Mouse (Mus musculus): ENCODE data around the gene Slbp. TPM values are rescaled to one million over a fixed set of nuclear protein-coding genes. Genes with fewer than 3 reads are reported as not detected.

Gene Slbp
- polyA plus RNA-seq, 1 experiment from 2014 or later: 190 TPM

DNA sequence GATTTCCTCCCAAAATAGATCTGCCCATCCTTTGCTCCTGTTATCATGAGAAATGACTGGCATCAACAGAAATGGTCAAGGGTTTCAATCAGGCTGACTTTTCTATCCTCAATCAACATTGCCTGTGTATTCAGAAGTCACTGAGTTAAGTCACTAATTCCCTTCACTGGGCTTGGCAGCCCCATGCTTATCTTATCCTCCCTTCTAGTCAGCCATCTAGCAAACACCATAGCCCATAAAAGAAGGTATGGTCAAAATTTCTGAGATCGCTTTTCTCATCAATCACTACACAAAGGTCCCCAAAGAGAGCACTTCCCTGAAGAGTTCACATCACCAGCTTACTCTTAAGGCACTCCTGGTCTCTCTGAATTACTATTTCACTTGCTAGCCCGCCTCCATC is 1.4 kb downstream of the Slbp start:
- no peaks in the 10 kb centered on the region for H3K27me3 ChIP-seq (ENCODE audit: control insufficient read depth, insufficient read depth, low read length)
- peak overlapping the region; percentile 87 for H3K4me3 ChIP-seq (replicated peaks; ENCODE audit: low read length)
- H3K9ac ChIP-seq (ENCODE audit: low read length): peak overlapping the region; percentile 90
- peak overlapping the region; percentile 97 for H3K27ac ChIP-seq (ENCODE audit: low read length)
- 10% methylated on average over 2 of the region's 2 CpGs for WGBS
- H3K4me2 ChIP-seq (ENCODE audit: low read depth, low read length): peak overlapping the region; percentile 89
- H3K36me3 ChIP-seq (ENCODE audit: control insufficient read depth, insufficient read depth, low read length): peaks cover 16% of the 10 kb centered on the region
- no peaks in the 10 kb centered on the region for H3K9me3 ChIP-seq (replicated peaks; ENCODE audit: control insufficient read depth, low read length)
- peaks cover 24% of the 10 kb centered on the region for H3K4me1 ChIP-seq (ENCODE audit: control insufficient read depth, insufficient read depth, low read length)
- no peak for ATAC-seq (ENCODE audit: insufficient read depth, low FRiP score)

DNA sequence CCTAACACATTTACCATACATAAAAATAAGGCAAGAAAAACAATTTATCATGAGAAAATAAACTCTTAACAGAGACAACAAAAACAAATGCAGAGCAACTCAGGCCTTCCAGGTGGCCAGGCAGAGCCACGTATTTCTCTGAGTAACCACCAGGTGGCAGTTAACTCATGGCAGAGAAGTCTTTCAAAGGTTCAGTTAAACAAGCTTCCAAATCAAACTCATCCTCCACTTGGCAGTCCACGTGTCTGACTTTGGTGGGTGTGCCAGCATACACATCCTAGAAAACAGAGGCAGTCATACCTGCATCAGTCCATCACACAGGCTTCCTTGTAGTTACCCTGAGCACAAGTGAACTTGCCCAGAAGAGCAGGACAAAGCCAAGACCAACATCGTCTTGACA is 11.7 kb downstream of the Slbp start:
- Histone ChIP-seq H3K36me3 (ENCODE audit: control insufficient read depth, insufficient read depth, low read length) (peaks cover 28% of the 10 kb centered on the region), H3K27me3 (ENCODE audit: control insufficient read depth, insufficient read depth, low read length) (no peaks in the 10 kb centered on the region), H3K9me3 (replicated peaks; ENCODE audit: control insufficient read depth, low read length) (no peaks in the 10 kb centered on the region), H3K27ac (ENCODE audit: low read length) (no peak overlapping the region), H3K4me2 (ENCODE audit: low read depth, low read length) (no peak overlapping the region), H3K4me1 (ENCODE audit: control insufficient read depth, insufficient read depth, low read length) (no peaks in the 10 kb centered on the region), H3K4me3 (replicated peaks; ENCODE audit: low read length) (no peak overlapping the region), H3K9ac (ENCODE audit: low read length) (no peak overlapping the region)
- 28% methylated on average over 3 of the region's 3 CpGs for WGBS
- ATAC-seq (ENCODE audit: insufficient read depth, low FRiP score): no peak

DNA sequence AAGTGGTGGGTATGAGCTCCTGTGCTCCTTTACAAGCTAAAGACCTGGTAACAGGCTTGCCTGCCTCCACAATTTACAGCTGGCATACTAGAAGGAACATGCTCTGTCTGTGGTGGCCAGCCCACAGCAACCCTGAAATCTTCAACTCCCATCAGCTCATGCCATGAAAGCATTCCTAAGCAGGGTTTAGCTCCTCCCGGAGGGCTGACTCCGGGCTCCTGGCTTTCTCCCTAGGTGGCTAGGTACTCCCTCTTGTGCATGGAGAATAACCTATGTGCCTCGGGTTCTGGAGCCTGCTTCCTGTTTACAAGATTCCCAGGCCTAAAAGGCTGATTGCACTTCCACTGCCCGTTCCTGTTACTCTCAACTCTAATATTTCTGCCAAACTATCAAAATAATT is 13.5 kb downstream of the Slbp start:
- Histone ChIP-seq H3K9me3 (replicated peaks; ENCODE audit: control insufficient read depth, low read length) (no peaks in the 10 kb centered on the region), H3K9ac (ENCODE audit: low read length) (0 out of 2 replicates have a peak overlapping the region, but pooled peaks have one; percentile 1), H3K4me3 (replicated peaks; ENCODE audit: low read length) (no peak overlapping the region), H3K4me2 (ENCODE audit: low read depth, low read length) (no peak overlapping the region), H3K4me1 (ENCODE audit: control insufficient read depth, insufficient read depth, low read length) (no peaks in the 10 kb centered on the region), H3K36me3 (ENCODE audit: control insufficient read depth, insufficient read depth, low read length) (peaks cover 20% of the 10 kb centered on the region), H3K27me3 (ENCODE audit: control insufficient read depth, insufficient read depth, low read length) (no peaks in the 10 kb centered on the region), H3K27ac (ENCODE audit: low read length) (no peak overlapping the region)
- no peak for ATAC-seq (ENCODE audit: insufficient read depth, low FRiP score)
- 49% methylated on average over 4 of the region's 4 CpGs for WGBS

DNA sequence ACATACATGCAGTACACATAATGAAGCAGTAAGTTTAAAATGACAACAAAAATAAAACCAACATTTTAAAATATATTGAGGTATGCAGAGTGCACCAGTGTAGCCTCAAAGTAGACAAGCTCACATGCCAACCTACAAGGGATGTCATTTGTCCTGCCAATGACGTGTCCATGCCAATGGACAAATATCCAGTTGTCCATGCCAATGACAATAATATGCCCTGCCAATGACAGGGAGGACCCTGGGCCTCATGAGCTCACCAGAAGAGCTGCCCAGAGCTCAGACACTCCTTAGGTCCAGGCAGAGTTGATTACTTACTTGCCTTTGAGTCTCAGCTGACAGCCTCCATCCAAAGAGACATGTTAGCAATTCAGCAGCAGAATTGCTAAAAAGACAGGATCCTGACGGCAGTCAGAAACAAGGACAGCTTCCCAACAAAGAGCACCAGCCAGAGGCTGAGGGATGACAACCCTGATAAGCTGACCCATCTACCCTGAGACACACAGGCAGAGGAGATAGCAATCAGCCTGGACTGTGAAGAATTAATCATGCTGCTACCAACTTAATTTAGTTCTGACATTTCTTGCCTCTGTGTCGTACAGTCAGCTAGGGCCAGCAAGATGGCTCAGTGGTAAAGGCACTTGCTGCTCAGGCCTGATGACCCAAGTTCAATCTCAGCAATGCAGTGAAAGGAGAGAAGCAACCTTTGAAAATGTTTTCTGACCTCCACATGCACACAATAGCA is 14.6 kb downstream of the Slbp start:
- H3K27me3 ChIP-seq (ENCODE audit: control insufficient read depth, insufficient read depth, low read length): no peaks in the 10 kb centered on the region
- H3K4me1 ChIP-seq (ENCODE audit: control insufficient read depth, insufficient read depth, low read length): no peaks in the 10 kb centered on the region
- H3K4me3 ChIP-seq (replicated peaks; ENCODE audit: low read length): no peak overlapping the region
- WGBS: 78% methylated on average over 3 of the region's 3 CpGs
- H3K4me2 ChIP-seq (ENCODE audit: low read depth, low read length): no peak overlapping the region
- ATAC-seq (ENCODE audit: insufficient read depth, low FRiP score): no peak
- peaks cover 11% of the 10 kb centered on the region; the same call in 1 of the 2 replicates for H3K36me3 ChIP-seq (ENCODE audit: control insufficient read depth, insufficient read depth, low read length)
- no peak overlapping the region for H3K9ac ChIP-seq (ENCODE audit: low read length)
- H3K9me3 ChIP-seq (replicated peaks; ENCODE audit: control insufficient read depth, low read length): no peaks in the 10 kb centered on the region
- no peak overlapping the region for H3K27ac ChIP-seq (ENCODE audit: low read length)

DNA sequence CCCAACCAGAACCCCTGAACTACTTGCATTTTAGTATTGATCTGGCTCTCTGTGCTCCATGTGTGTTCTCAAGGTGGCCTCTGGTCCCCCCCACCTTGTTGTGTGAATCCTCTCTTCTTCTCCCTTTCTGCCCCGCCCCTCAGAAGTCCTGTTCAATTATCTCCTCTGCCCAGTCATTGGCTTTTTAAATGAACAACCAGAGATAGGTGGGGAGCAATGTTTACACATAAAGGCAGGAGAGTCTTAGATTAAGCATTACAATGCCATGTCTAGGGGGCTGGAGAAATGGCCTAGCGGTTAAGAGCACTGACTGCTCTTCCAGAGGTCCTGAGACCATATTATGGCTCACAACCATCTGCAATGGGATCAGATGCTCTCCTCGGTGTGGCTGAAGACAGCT is 17.0 kb downstream of the Slbp start:
- Histone ChIP-seq H3K27me3 (ENCODE audit: control insufficient read depth, insufficient read depth, low read length) (no peaks in the 10 kb centered on the region), H3K4me3 (replicated peaks; ENCODE audit: low read length) (no peak overlapping the region), H3K27ac (ENCODE audit: low read length) (no peak overlapping the region), H3K9me3 (replicated peaks; ENCODE audit: control insufficient read depth, low read length) (no peaks in the 10 kb centered on the region), H3K9ac (ENCODE audit: low read length) (no peak overlapping the region), H3K36me3 (ENCODE audit: control insufficient read depth, insufficient read depth, low read length) (peaks cover 11% of the 10 kb centered on the region; the same call in 1 of the 2 replicates), H3K4me2 (ENCODE audit: low read depth, low read length) (no peak overlapping the region), H3K4me1 (ENCODE audit: control insufficient read depth, insufficient read depth, low read length) (peaks cover 4% of the 10 kb centered on the region; the same call in 1 of the 2 replicates)
- 82% methylated on average over 3 of the region's 3 CpGs for WGBS
- ATAC-seq (ENCODE audit: insufficient read depth, low FRiP score): no peak

DNA sequence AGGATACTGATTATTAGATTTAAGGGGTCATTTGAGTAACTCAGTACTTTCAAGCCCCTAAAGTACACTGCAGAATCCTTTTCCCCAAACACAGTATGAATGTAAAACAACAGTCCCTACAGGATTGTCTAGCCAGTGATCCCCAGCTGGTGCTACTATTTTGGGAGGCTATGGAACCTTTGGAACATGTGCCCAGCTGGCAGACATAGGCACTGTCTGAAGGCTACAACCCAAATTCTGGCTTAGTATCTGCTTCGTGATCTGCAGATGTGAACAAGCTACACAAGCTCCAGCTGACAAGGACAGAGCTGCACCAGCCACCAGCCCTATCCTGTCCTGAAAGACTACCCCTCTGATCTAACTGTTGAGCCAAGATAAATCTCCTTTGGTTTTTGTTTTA is 19.8 kb downstream of the Slbp start:
- no peak overlapping the region for H3K9ac ChIP-seq (ENCODE audit: low read length)
- H3K4me3 ChIP-seq (replicated peaks; ENCODE audit: low read length): no peak overlapping the region
- no peak for ATAC-seq (ENCODE audit: insufficient read depth, low FRiP score)
- no peak overlapping the region for H3K4me2 ChIP-seq (ENCODE audit: low read depth, low read length)
- 74% methylated on average over 1 of the region's 1 CpGs for WGBS
- peaks cover 18% of the 10 kb centered on the region for H3K4me1 ChIP-seq (ENCODE audit: control insufficient read depth, insufficient read depth, low read length)
- H3K36me3 ChIP-seq (ENCODE audit: control insufficient read depth, insufficient read depth, low read length): peaks cover 3% of the 10 kb centered on the region; the same call in 1 of the 2 replicates
- H3K27me3 ChIP-seq (ENCODE audit: control insufficient read depth, insufficient read depth, low read length): no peaks in the 10 kb centered on the region
- no peaks in the 10 kb centered on the region for H3K9me3 ChIP-seq (replicated peaks; ENCODE audit: control insufficient read depth, low read length)
- H3K27ac ChIP-seq (ENCODE audit: low read length): no peak overlapping the region

DNA sequence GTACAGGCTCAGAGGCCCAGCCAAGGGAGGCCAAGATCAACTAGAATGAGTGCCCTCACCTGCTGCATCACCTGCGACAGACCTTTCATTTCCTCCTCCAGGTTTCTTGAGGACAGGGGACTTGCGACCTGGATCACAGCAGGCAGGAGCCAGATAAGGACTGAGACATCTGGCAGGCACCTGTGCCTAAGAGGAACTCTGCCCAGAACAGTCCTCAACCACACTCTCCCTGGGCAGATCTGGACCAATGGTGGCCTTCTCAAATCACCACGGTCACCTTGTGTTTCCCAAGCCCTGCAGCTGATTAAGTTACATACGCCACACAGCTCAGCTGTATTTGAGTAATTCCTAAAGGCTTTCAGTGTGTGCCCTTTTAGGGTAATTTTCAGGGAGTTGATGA is 21.8 kb downstream of the Slbp start:
- no peak for ATAC-seq (ENCODE audit: insufficient read depth, low FRiP score)
- H3K4me2 ChIP-seq (ENCODE audit: low read depth, low read length): peak overlapping the region; percentile 95
- peak overlapping the region; percentile 95 for H3K4me3 ChIP-seq (replicated peaks; ENCODE audit: low read length)
- no peaks in the 10 kb centered on the region for H3K9me3 ChIP-seq (replicated peaks; ENCODE audit: control insufficient read depth, low read length)
- H3K27ac ChIP-seq (ENCODE audit: low read length): peak overlapping the region; percentile 84
- 48% methylated on average over 4 of the region's 4 CpGs for WGBS
- no peaks in the 10 kb centered on the region for H3K36me3 ChIP-seq (ENCODE audit: control insufficient read depth, insufficient read depth, low read length)
- H3K27me3 ChIP-seq (ENCODE audit: control insufficient read depth, insufficient read depth, low read length): no peaks in the 10 kb centered on the region
- peaks cover 18% of the 10 kb centered on the region for H3K4me1 ChIP-seq (ENCODE audit: control insufficient read depth, insufficient read depth, low read length)
- peak overlapping the region; percentile 78 for H3K9ac ChIP-seq (ENCODE audit: low read length)

DNA sequence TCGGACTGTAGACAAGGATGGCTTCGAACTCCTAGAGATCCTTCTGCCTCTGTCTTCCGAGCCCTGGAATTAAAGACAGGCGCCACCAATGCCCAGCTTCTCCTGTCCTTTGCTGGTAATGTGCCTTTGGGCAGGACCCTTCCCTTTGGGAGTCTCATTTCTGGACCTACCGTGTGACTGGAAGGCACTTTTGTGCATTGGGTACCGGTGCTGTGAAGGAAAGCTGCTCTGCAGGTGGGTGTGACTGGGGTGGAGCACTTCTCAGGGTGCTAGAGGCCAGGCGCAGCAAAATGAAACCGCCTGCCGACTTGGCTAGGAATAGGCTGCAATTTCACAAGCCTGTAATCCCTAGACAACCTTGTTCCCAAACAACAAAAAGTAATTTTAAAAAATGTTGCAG is 22.3 kb downstream of the Slbp start:
- ATAC-seq (ENCODE audit: insufficient read depth, low FRiP score): peak; percentile 20; the same call in 1 of the 2 replicates
- Histone ChIP-seq H3K9me3 (replicated peaks; ENCODE audit: control insufficient read depth, low read length) (no peaks in the 10 kb centered on the region), H3K4me1 (ENCODE audit: control insufficient read depth, insufficient read depth, low read length) (peaks cover 18% of the 10 kb centered on the region), H3K9ac (ENCODE audit: low read length) (peak overlapping the region; percentile 78), H3K27me3 (ENCODE audit: control insufficient read depth, insufficient read depth, low read length) (no peaks in the 10 kb centered on the region), H3K4me3 (replicated peaks; ENCODE audit: low read length) (peak overlapping the region; percentile 95), H3K36me3 (ENCODE audit: control insufficient read depth, insufficient read depth, low read length) (no peaks in the 10 kb centered on the region), H3K4me2 (ENCODE audit: low read depth, low read length) (peak overlapping the region; percentile 95), H3K27ac (ENCODE audit: low read length) (peak overlapping the region; percentile 84)
- WGBS: 2% methylated on average over 9 of the region's 9 CpGs

DNA sequence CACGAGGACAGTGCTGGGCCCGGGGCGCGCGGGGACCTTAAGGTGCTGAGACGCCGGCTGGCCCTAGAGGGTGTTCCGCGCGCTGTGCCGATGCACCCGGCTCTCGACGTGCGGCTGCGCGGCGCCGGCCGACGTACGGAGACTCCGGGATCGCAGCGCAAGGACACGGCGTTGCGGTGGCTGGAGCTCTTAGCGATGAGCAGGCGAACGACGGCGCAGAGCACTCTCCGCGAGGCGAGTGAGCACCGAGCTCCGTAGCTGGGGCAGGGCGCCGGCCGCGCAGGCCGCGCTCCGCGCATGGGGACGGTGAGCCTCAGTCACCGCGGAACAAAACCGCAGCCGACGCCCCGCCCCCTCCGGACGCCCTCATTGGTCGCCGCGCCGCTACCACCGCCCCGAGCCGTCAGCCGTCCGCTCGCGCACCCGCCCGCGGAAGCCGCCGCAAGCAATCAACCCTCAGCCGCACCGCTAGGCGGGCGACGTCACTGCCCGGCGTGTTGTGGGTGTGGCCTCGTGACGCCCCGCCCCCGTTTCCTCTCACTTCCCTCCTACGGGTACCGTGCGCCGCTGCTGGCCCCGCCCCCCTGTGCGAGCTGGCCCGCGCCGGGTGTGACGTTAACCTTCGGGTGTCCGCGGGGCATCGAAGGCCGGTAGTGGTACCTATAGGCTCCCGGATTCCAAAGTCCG is 22.9 kb downstream of the Slbp start, which contains the start of the genes Fam53a and Gm9903:
Gene Fam53a (minus strand): TSS at position 335 of the 687 bp plus-strand sequence.
Gene Gm9903 (plus strand): TSS at position 625 of the 687 bp plus-strand sequence.
- no peaks in the 10 kb centered on the region for H3K9me3 ChIP-seq (replicated peaks; ENCODE audit: control insufficient read depth, low read length)
- H3K4me1 ChIP-seq (ENCODE audit: control insufficient read depth, insufficient read depth, low read length): peaks cover 18% of the 10 kb centered on the region
- peak within 1 kb of the TSS; percentile 89 for H3K9ac ChIP-seq (ENCODE audit: low read length)
- H3K4me3 ChIP-seq (replicated peaks; ENCODE audit: low read length): peak within 1 kb of the TSS; percentile 95
- peak within 1 kb of the TSS; percentile 93 for H3K27ac ChIP-seq (ENCODE audit: low read length)
- no peaks in the 10 kb centered on the region for H3K27me3 ChIP-seq (ENCODE audit: control insufficient read depth, insufficient read depth, low read length)
- under 1% methylated on average over 84 of the region's 99 CpGs for WGBS
- H3K4me2 ChIP-seq (ENCODE audit: low read depth, low read length): peak within 1 kb of the TSS; percentile 95
- peak; percentile 97 for ATAC-seq (ENCODE audit: insufficient read depth, low FRiP score)
- no peaks in the 10 kb centered on the region for H3K36me3 ChIP-seq (ENCODE audit: control insufficient read depth, insufficient read depth, low read length)
